In the genomic region with DNA sequence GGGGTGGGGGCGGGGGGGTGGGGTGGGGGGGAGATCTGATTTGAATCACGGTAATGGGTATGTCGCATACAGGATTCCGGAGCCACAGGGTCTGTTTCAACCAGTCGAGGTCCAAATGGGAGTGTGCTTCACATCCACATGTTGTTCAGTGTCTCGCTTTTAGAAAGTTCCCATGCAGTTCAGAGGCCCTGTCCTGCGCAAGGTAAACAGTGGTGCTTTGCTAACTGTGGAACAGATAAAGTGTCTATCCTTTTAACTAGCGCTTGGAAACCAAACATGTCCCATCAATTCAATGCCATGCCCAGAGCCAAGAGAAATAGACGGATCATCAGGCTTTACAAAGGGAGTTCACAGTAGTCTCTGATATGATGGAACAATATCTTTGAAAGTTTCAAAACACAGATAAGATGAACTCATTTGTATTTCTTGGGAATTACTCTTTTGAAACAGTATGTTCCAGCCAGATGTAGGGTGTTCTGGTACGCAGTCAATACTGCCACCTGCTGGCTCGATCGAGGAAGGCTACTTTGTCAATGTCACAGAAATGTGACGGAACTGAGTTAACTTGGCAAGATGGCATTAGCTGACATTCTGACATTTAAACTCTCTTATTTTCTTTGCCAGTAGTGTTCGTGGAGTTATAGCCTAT, we compare ENCODE assay signal across 8 mouse cellular contexts.
DNase-seq lines count a peak whose midpoint lies in the region; ATAC-seq lines count a peak whose summit lies in the region.

No protein-coding gene starts in this region.

- intact Hi-C loops in left cerebral cortex, postnatal 25 days (cut with DNase I), result loop anchor here (2.0 to 10.0 kb wide), 4 partner anchors 99 to 619 kb away; no protein-coding TSS in a partner anchor

- H3K36me3 ChIP-seq in intestine, embryonic 15.5 days, result no peaks in the 10 kb centered on the region

- no peak overlapping the region for H3K27ac ChIP-seq in intestine, embryonic 15.5 days

- DNase-seq in urinary bladder, adult 18-20 months (ENCODE audit: low spot score in 2 of 2), result peak; percentile 33 to 52
- DNase-seq in urinary bladder, adult 2 months (ENCODE audit: low spot score), result no peak
- DNase-seq in cerebellum, postnatal 4 days (ENCODE audit: low spot score in 2 of 2), result peak; percentile 35 to 70
- DNase-seq in gastrocnemius, postnatal 25 days, result peak; percentile 13
- peak; percentile 71 to 76 for DNase-seq in left cerebral cortex, postnatal 25 days (ENCODE audit: low spot score in 2 of 2)
- peak; percentile 47 for DNase-seq in naive thymus-derived CD4-positive, alpha-beta T cell, adult 2 months (ENCODE audit: low read depth)
- peak; percentile 18 for DNase-seq in telencephalon, adult 2 months (ENCODE audit: low read depth, low spot score)

- H3K27me3 ChIP-seq in intestine, embryonic 15.5 days (replicated peaks), result no peaks in the 10 kb centered on the region

- H3K9me3 ChIP-seq in intestine, embryonic 15.5 days, result no peaks in the 10 kb centered on the region

- no peak overlapping the region for H3K4me3 ChIP-seq in intestine, embryonic 15.5 days (replicated peaks)

- H3K9ac ChIP-seq in intestine, embryonic 15.5 days, result no peak overlapping the region

- H3K4me1 ChIP-seq in intestine, embryonic 15.5 days (replicated peaks), result no peaks in the 10 kb centered on the region

- no peak overlapping the region for H3K4me2 ChIP-seq in intestine, embryonic 15.5 days (replicated peaks)

- peak; percentile 78 for ATAC-seq in intestine, embryonic 15.5 days

- WGBS in intestine, embryonic 15.5 days, result 47% methylated on average over 14 of the region's 14 CpGs
